In the genomic region with DNA sequence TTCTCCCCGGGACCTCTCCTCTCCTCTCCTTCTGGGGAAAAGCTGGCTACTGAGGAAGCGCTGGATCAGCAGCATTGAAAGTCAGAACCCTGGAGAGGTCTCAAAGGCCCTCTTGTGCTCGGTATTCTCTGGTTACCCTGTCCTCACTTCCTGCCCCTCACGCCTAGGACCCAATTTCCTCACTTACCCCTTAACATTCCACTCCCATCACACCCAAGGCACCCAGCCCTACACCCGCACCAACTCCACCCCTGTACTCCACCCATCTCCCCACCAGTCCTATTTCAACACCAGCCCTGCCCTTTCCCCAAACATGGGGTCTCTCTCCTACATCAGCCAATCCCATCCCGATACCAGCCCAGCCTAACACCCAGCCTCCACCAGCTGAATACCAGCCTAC, we compare ENCODE assay signal across 25 mouse cellular contexts. TPM values are rescaled to one million over a fixed set of nuclear protein-coding genes. Genes with fewer than 3 reads are reported as not detected.
DNase-seq lines count a peak whose midpoint lies in the region; ATAC-seq and TF ChIP-seq lines count a peak whose summit lies in the region.
"Had no signal": no experiment of that assay in that cellular context is flagged by ENCODE, and none has a peak within 500 bp of the region (broad histone marks: within the 10 kb centered on the region; RNA-seq: fewer than 3 reads in every experiment).

No protein-coding gene starts in this region.

- H3K9ac ChIP-seq in forebrain, embryonic 11.5 days (ENCODE audit: low read length): no peak overlapping the region
- H3K9ac ChIP-seq in forebrain, embryonic 12.5 days: no peak overlapping the region
- no peak overlapping the region for H3K9ac ChIP-seq in hindbrain, embryonic 14.5 days
- no peak overlapping the region for H3K9ac ChIP-seq in hindbrain, embryonic 11.5 days (ENCODE audit: low read depth, low read length)
- H3K9ac ChIP-seq in ES-E14 (ENCODE audit: insufficient read depth, low read depth, low read length, poor library complexity, severe bottlenecking): no peak overlapping the region
- H3K9ac ChIP-seq in liver, postnatal 0 days (replicated peaks): no peak overlapping the region
- H3K9ac ChIP-seq: embryonic facial prominence, embryonic 12.5 days; limb, embryonic 13.5 days; midbrain, embryonic 12.5 days had no signal

- no peak for TF ChIP-seq EP300 in liver, postnatal 0 days (IDR thresholded peaks at IDR 0.05; ENCODE audit: low read depth)

- no peaks in the 10 kb centered on the region for H3K4me1 ChIP-seq in forebrain, embryonic 11.5 days (replicated peaks; ENCODE audit: control insufficient read depth, insufficient read depth, low read length)
- H3K4me1 ChIP-seq in forebrain, embryonic 12.5 days: peaks cover 8% of the 10 kb centered on the region; the same call in 1 of the 2 replicates
- peaks cover 6% of the 10 kb centered on the region; the same call in 1 of the 2 replicates for H3K4me1 ChIP-seq in hindbrain, embryonic 14.5 days (replicated peaks; ENCODE audit: control insufficient read depth, insufficient read depth, low read length)
- H3K4me1 ChIP-seq in hindbrain, embryonic 11.5 days (replicated peaks; ENCODE audit: control insufficient read depth, insufficient read depth, low read length): no peaks in the 10 kb centered on the region
- H3K4me1 ChIP-seq in ES-E14 (ENCODE audit: control insufficient read depth in 2 of 2, insufficient read depth in 2 of 2, low read length in 2 of 2, poor library complexity in 1 of 2): no peaks in the 10 kb centered on the region
- H3K4me1 ChIP-seq in liver, postnatal 0 days (ENCODE audit: insufficient read depth): no peaks in the 10 kb centered on the region
- H3K4me1 ChIP-seq: embryonic facial prominence, embryonic 12.5 days; limb, embryonic 13.5 days; midbrain, embryonic 12.5 days had no signal

- no peak overlapping the region for H3K4me3 ChIP-seq in forebrain, embryonic 11.5 days (ENCODE audit: low read depth, low read length)
- no peak overlapping the region for H3K4me3 ChIP-seq in forebrain, embryonic 12.5 days (replicated peaks)
- H3K4me3 ChIP-seq in hindbrain, embryonic 14.5 days (replicated peaks; ENCODE audit: low read length): no peak overlapping the region
- H3K4me3 ChIP-seq in hindbrain, embryonic 11.5 days (ENCODE audit: low read depth, low read length): no peak overlapping the region
- no peak overlapping the region for H3K4me3 ChIP-seq in ES-E14 (ENCODE audit: insufficient read depth in 1 of 2, low read depth in 1 of 2, low read length in 2 of 2, poor library complexity in 1 of 2, severe bottlenecking in 1 of 2)
- no peak overlapping the region for H3K4me3 ChIP-seq in liver, postnatal 0 days (ENCODE audit: low read depth, low read length)
- H3K4me3 ChIP-seq: embryonic facial prominence, embryonic 12.5 days; limb, embryonic 13.5 days; midbrain, embryonic 12.5 days had no signal

- no peaks in the 10 kb centered on the region for H3K36me3 ChIP-seq in forebrain, embryonic 11.5 days (ENCODE audit: control insufficient read depth, insufficient read depth, low read length)
- no peaks in the 10 kb centered on the region for H3K36me3 ChIP-seq in forebrain, embryonic 12.5 days (replicated peaks)
- H3K36me3 ChIP-seq in hindbrain, embryonic 14.5 days (replicated peaks; ENCODE audit: control insufficient read depth, insufficient read depth): no peaks in the 10 kb centered on the region
- H3K36me3 ChIP-seq in hindbrain, embryonic 11.5 days (ENCODE audit: control insufficient read depth, insufficient read depth, low read length): no peaks in the 10 kb centered on the region
- H3K36me3 ChIP-seq in ES-E14 (ENCODE audit: control insufficient read depth, insufficient read depth, low read length, poor library complexity, severe bottlenecking): no peaks in the 10 kb centered on the region
- H3K36me3 ChIP-seq in liver, postnatal 0 days (replicated peaks; ENCODE audit: insufficient read depth, low read length): no peaks in the 10 kb centered on the region
- H3K36me3 ChIP-seq: embryonic facial prominence, embryonic 12.5 days; limb, embryonic 13.5 days; midbrain, embryonic 12.5 days had no signal

- no peak overlapping the region for H3K27ac ChIP-seq in forebrain, embryonic 11.5 days (ENCODE audit: low read depth, low read length)
- H3K27ac ChIP-seq in forebrain, embryonic 12.5 days: no peak overlapping the region
- H3K27ac ChIP-seq in hindbrain, embryonic 14.5 days: peak overlapping the region; percentile 69; the same call in 1 of the 2 replicates
- no peak overlapping the region for H3K27ac ChIP-seq in hindbrain, embryonic 11.5 days (ENCODE audit: low read depth, low read length)
- H3K27ac ChIP-seq in ES-E14 (ENCODE audit: insufficient read depth, low read depth, low read length, poor library complexity, severe bottlenecking): no peak overlapping the region
- no peak overlapping the region for H3K27ac ChIP-seq in liver, postnatal 0 days (ENCODE audit: low read depth)
- H3K27ac ChIP-seq: embryonic facial prominence, embryonic 12.5 days; kidney, postnatal 0 days; limb, embryonic 13.5 days; midbrain, embryonic 12.5 days had no signal

- in situ Hi-C loops in ES-E14 (cut with MboI; ENCODE audit: low sequenced_read_pairs in 2 of 2, unreplicated experiment in 2 of 2): no loop called here

- no peak for TF ChIP-seq CTCF in liver, postnatal 0 days (IDR thresholded peaks at IDR 0.05; ENCODE audit: low read depth)

- no peak overlapping the region for H3K4me2 ChIP-seq in forebrain, embryonic 11.5 days (ENCODE audit: low read depth, low read length, severe bottlenecking)
- no peak overlapping the region for H3K4me2 ChIP-seq in forebrain, embryonic 12.5 days
- H3K4me2 ChIP-seq in hindbrain, embryonic 14.5 days (replicated peaks): no peak overlapping the region
- no peak overlapping the region for H3K4me2 ChIP-seq in hindbrain, embryonic 11.5 days (replicated peaks; ENCODE audit: low read depth, low read length)
- no peak overlapping the region for H3K4me2 ChIP-seq in liver, postnatal 0 days (ENCODE audit: low read depth, low read length)
- H3K4me2 ChIP-seq: embryonic facial prominence, embryonic 12.5 days; limb, embryonic 13.5 days; liver, embryonic 11.5 days; midbrain, embryonic 12.5 days had no signal

- DNase-seq in forebrain, embryonic 11.5 days (ENCODE audit: low spot score): peak; percentile 47
- DNase-seq in hindbrain, embryonic 14.5 days (ENCODE audit: low spot score): no peak
- no peak for DNase-seq in hindbrain, embryonic 11.5 days (ENCODE audit: low spot score)
- DNase-seq in ES-E14 (ENCODE audit: low read depth, low spot score): no peak
- DNase-seq in neural tube, embryonic 10.5 days (ENCODE audit: extremely low spot score, low spot score): peak; percentile 10
- no peak for DNase-seq in liver, postnatal 0 days
- DNase-seq in embryo, embryonic 10 days (ENCODE audit: low spot score): no peak
- DNase-seq: adrenal gland, adult 2 months; adrenal gland, postnatal 36 days; cerebellum, adult 18-20 months; cerebellum, postnatal 14 days; heart, postnatal 36 days; kidney, adult 2 months; kidney, postnatal 4 days; lung, postnatal 36 days; thymus, adult 2 months; thymus, postnatal 36 days had no signal

- WGBS in forebrain, embryonic 11.5 days: 20% methylated on average over 6 of the region's 6 CpGs
- WGBS in forebrain, embryonic 12.5 days: 20% methylated on average over 6 of the region's 6 CpGs
- WGBS in hindbrain, embryonic 14.5 days: 35% methylated on average over 6 of the region's 6 CpGs
- WGBS in hindbrain, embryonic 11.5 days: 35% methylated on average over 6 of the region's 6 CpGs
- 26% methylated on average over 6 of the region's 6 CpGs for WGBS in liver, postnatal 0 days (ENCODE audit: insufficient replicate concordance)

- peaks cover 24% of the 10 kb centered on the region for H3K27me3 ChIP-seq in forebrain, embryonic 11.5 days (ENCODE audit: control insufficient read depth, insufficient read depth, low read length)
- peaks cover 81% of the 10 kb centered on the region for H3K27me3 ChIP-seq in forebrain, embryonic 12.5 days
- peaks cover 8% of the 10 kb centered on the region; the same call in 1 of the 2 replicates for H3K27me3 ChIP-seq in hindbrain, embryonic 14.5 days (ENCODE audit: control insufficient read depth, insufficient read depth, low read length)
- peaks cover 2% of the 10 kb centered on the region; the same call in 1 of the 2 replicates for H3K27me3 ChIP-seq in hindbrain, embryonic 11.5 days (ENCODE audit: control insufficient read depth, insufficient read depth, low read length)
- 0 out of 2 replicates have a peak, but pooled peaks cover 7% of the 10 kb centered on the region for H3K27me3 ChIP-seq in liver, postnatal 0 days (ENCODE audit: insufficient read depth, low read length)

- no peak for ATAC-seq in forebrain, embryonic 11.5 days (replicated peaks; ENCODE audit: low FRiP score)
- ATAC-seq in forebrain, embryonic 12.5 days (ENCODE audit: low FRiP score): no peak
- ATAC-seq in hindbrain, embryonic 14.5 days (ENCODE audit: low FRiP score): no peak; the same call in 1 of the 2 replicates
- no peak for ATAC-seq in hindbrain, embryonic 11.5 days (ENCODE audit: low FRiP score)
- no peak for ATAC-seq in liver, postnatal 0 days
- ATAC-seq: forebrain, embryonic 16.5 days; inflammation-experienced regulatory T-cells, adult 6 months had no signal

- H3K9me3 ChIP-seq in forebrain, embryonic 11.5 days (ENCODE audit: control insufficient read depth, low read length): no peaks in the 10 kb centered on the region
- H3K9me3 ChIP-seq in forebrain, embryonic 12.5 days: no peaks in the 10 kb centered on the region
- H3K9me3 ChIP-seq in hindbrain, embryonic 14.5 days (ENCODE audit: control insufficient read depth, low read length): no peaks in the 10 kb centered on the region
- no peaks in the 10 kb centered on the region for H3K9me3 ChIP-seq in hindbrain, embryonic 11.5 days (ENCODE audit: control insufficient read depth, low read length)
- H3K9me3 ChIP-seq in ES-E14 (ENCODE audit: control insufficient read depth, insufficient read depth, low read depth, low read length): no peaks in the 10 kb centered on the region
- H3K9me3 ChIP-seq in liver, postnatal 0 days (ENCODE audit: low read length): no peaks in the 10 kb centered on the region
- H3K9me3 ChIP-seq: embryonic facial prominence, embryonic 12.5 days; limb, embryonic 13.5 days; midbrain, embryonic 12.5 days had no signal

TF ChIP-seq in ES-E14, 5 proteins besides CTCF, POLR2A, EP300 and RAD21:
- TF ChIP-seq HCFC1 (IDR thresholded peaks at IDR 0.05; ENCODE audit: borderline replicate concordance, insufficient read depth, low read length) (no peak), MAFK (IDR thresholded peaks at IDR 0.05; ENCODE audit: insufficient read depth, low read depth, low read length) (peak; percentile 76)
TF ChIP-seq in ES-E14: peak in this region for 1.

RNA-seq across cellular contexts. Expression of gene Slf2, which starts 56.0 kb away (rescaled TPM):
- polyA plus RNA-seq in forebrain, embryonic 11.5 days (2014; fragmentation: Nextera tagmentation; extraction: Ambion mirVana): 55.6 and 59.3 TPM in 2 replicates
- polyA plus RNA-seq in forebrain, embryonic 12.5 days (2016; fragmentation: Nextera tagmentation; extraction: Ambion mirVana): 48.7 and 53.3 TPM in 2 replicates
- 33.1 and 34.8 TPM in 2 replicates for polyA plus RNA-seq in hindbrain, embryonic 14.5 days (2014; fragmentation: Nextera tagmentation; extraction: Ambion mirVana)
- polyA plus RNA-seq in hindbrain, embryonic 11.5 days (2014; fragmentation: Nextera tagmentation; extraction: Ambion mirVana): 41.4 and 44.7 TPM in 2 replicates
- 35.6 and 48.3 TPM in 2 replicates for total RNA-seq in ES-E14 (2012; rRNA removed)
- 6.5 and 7.5 TPM in 2 replicates for polyA plus RNA-seq in liver, postnatal 0 days (2015; fragmentation: Nextera tagmentation; extraction: Ambion mirVana)

Comparison
In these comparisons a context has a peak if more than half of its experiments do, and no peak if none do; other contexts are left out.
1. DNase-seq: peak in forebrain, embryonic 11.5 days (single experiment) and neural tube, embryonic 10.5 days (single experiment); none in hindbrain, embryonic 14.5 days (single experiment), hindbrain, embryonic 11.5 days (single experiment), ES-E14 (single experiment), liver, postnatal 0 days (single experiment) and embryo, embryonic 10 days (single experiment).